Mouse (Mus musculus) heart, embryonic 15.5 days (tissue): ENCODE data around the gene Kri1. TPM values are rescaled to one million over a fixed set of nuclear protein-coding genes. Genes with fewer than 3 reads are reported as not detected.
"Not testable (repeated sequence)": the region's sequence is repeated elsewhere in the genome, so short reads cannot be mapped to it uniquely, and the experiment has no call there.

Experiments used
- ATAC-seq: fragments of 200-750 bp; cut with Nextera tagmentation; replicated peaks from 2 replicates; pipeline ENCODE4 v1.8.0; 2017; ENCODE audit warnings: low read depth, moderate TSS enrichment; ENCODE audit not compliant: insufficient number of reproducible peaks, insufficient read depth, low FRiP score
- H3K27ac ChIP-seq: fragments of 300-500 bp; sonication (generic); 2 replicates; pipeline ENCODE4 v1.5.1; 2015; ENCODE audit warnings: mild to moderate bottlenecking, inconsistent platforms
- H3K27me3 ChIP-seq: fragments of 300-500 bp; sonication (generic); 2 replicates; pipeline ENCODE4 v1.6.1; 2015; ENCODE audit warnings: inconsistent platforms
- H3K36me3 ChIP-seq: fragments of 300-500 bp; sonication (generic); 2 replicates; pipeline ENCODE4 v1.6.1; 2015; ENCODE audit warnings: mild to moderate bottlenecking, inconsistent platforms
- H3K4me1 ChIP-seq: fragments of 300-500 bp; sonication (generic); replicated peaks from 2 replicates; pipeline ENCODE4 v1.6.1; 2015; ENCODE audit warnings: inconsistent platforms
- H3K4me2 ChIP-seq: fragments of 300-500 bp; sonication (generic); 2 replicates; pipeline ENCODE4 v1.6.1; 2015; ENCODE audit warnings: inconsistent platforms, mild to moderate bottlenecking, moderate library complexity
- H3K4me3 ChIP-seq: fragments of 300-500 bp; sonication (generic); 2 replicates; pipeline ENCODE4 v1.5.1; 2015; ENCODE audit warnings: mild to moderate bottlenecking, inconsistent platforms
- H3K9ac ChIP-seq: fragments of 300-500 bp; sonication (generic); 2 replicates; pipeline ENCODE4 v1.6.1; 2015; ENCODE audit warnings: mild to moderate bottlenecking, inconsistent platforms
- H3K9me3 ChIP-seq: fragments of 300-500 bp; sonication (generic); replicated peaks from 2 replicates; pipeline ENCODE4 v1.6.1; 2016; ENCODE audit warnings: inconsistent platforms
- WGBS: fragments of 180-500 bp; shearing (Covaris S2); methylation state at CpG from one replicate; pipeline ENCODE4 v1.1.7; 2015; ENCODE audit warnings: mixed read lengths; 5-methylcytosine and 5-hydroxymethylcytosine counted together
- polyA plus RNA-seq: library from polyadenylated mRNA; unstranded; fragments of >200 nt; fragmentation: Nextera tagmentation; extraction: Ambion mirVana; gene quantifications from 2 replicates; pipeline ENCODE4 v1.2.1, GENCODE M21; 2015

Kri1 gene
- polyA plus RNA-seq, 1 experiment from 2014 or later = 10.4 TPM

- H3K4me3 ChIP-seq = no peak overlapping the region
- no peak overlapping the region for H3K27ac ChIP-seq
- H3K4me1 ChIP-seq = peaks cover 19% of the 10 kb centered on the region
- no peak for ATAC-seq
- H3K9ac ChIP-seq = no peak overlapping the region
- H3K36me3 ChIP-seq = peaks cover 93% of the 10 kb centered on the region
- H3K4me2 ChIP-seq = no peak overlapping the region
- no peaks in the 10 kb centered on the region for H3K27me3 ChIP-seq
- WGBS = 82% methylated on average over 8 of the region's 8 CpGs
- H3K9me3 ChIP-seq = no peaks in the 10 kb centered on the region
Measured at GRCm38 (mm10) chr9:21273094-21273493, 14.7 kb downstream of the Kri1 start.

DNA sequence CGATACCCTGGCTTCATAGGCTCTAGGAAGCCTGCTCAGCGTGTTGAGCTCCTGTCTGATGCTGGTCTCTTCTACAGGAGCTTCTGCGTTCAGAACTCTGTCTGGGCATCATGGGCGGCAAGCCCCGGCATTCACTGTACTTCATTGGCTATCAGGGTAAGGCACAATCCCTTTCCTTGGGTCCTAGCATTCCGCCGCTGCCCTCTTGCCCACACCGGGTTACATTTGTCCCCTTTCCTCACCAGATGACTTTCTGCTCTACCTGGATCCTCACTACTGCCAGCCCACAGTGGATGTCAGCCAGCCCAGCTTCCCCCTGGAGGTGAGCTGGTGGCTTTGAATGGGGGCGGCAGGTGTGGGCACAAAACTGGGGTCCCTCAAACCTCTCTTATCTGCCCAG, 15.4 kb downstream of the Kri1 start:
- Histone ChIP-seq H3K27ac (no peak overlapping the region), H3K4me3 (no peak overlapping the region), H3K9ac (no peak overlapping the region), H3K4me1 (peaks cover 20% of the 10 kb centered on the region), H3K27me3 (no peaks in the 10 kb centered on the region), H3K4me2 (no peak overlapping the region), H3K9me3 (no peaks in the 10 kb centered on the region), H3K36me3 (peaks cover 91% of the 10 kb centered on the region)
- no peak for ATAC-seq
- 91% methylated on average over 9 of the region's 9 CpGs for WGBS

- not testable (repeated sequence) for H3K9ac ChIP-seq, ATAC-seq, H3K9me3 ChIP-seq, H3K4me2 ChIP-seq, H3K4me3 ChIP-seq, H3K27ac ChIP-seq, H3K27me3 ChIP-seq
- Histone ChIP-seq H3K4me1 (peaks cover 39% of the 10 kb centered on the region), H3K36me3 (peaks cover 72% of the 10 kb centered on the region)
- 76% methylated on average over 5 of the region's 5 CpGs for whole genome bisulfite sequencing
Measured at GRCm38 (mm10) chr9:21269590-21269989, 18.2 kb downstream of the Kri1 start.

GRCm38 (mm10) chr9:21268305-21268704, 19.5 kb downstream of the Kri1 start:
- Histone ChIP-seq H3K27me3 (no peaks in the 10 kb centered on the region), H3K4me2 (no peak overlapping the region), H3K36me3 (peaks cover 61% of the 10 kb centered on the region), H3K4me1 (peaks cover 31% of the 10 kb centered on the region), H3K27ac (no peak overlapping the region), H3K4me3 (no peak overlapping the region), H3K9ac (no peak overlapping the region), H3K9me3 (no peaks in the 10 kb centered on the region)
- 95% methylated on average over 16 of the region's 16 CpGs for WGBS
- ATAC-seq = no peak

DNA sequence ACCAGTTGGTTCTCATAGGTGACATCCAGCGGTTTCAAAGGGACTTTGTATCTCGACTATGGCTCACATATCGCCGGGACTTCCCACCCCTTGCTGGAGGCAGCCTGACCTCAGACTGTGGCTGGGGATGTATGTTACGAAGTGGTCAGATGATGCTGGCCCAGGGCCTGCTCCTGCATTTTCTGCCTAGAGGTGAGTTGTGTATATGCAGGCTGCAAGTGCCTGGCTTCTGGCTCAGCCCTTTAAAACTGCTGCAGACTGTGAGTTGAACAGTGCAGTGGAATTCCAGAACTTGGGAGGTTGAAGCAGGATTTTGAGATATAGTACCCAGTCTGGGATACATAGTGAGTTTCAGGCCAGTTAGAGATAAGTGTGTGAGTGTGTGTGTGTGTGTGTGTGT, 20.9 kb downstream of the Kri1 start:
- Histone ChIP-seq H3K36me3 (peaks cover 47% of the 10 kb centered on the region), H3K4me1 (peaks cover 28% of the 10 kb centered on the region), H3K27ac (no peak overlapping the region), H3K27me3 (no peaks in the 10 kb centered on the region), H3K4me2 (peak overlapping the region; percentile 64), H3K9me3 (no peaks in the 10 kb centered on the region), H3K9ac (0 out of 2 replicates have a peak overlapping the region, but pooled peaks have one; percentile 85), H3K4me3 (peak overlapping the region; percentile 83)
- ATAC-seq = no peak
- 72% methylated on average over 5 of the region's 5 CpGs for WGBS

DNA sequence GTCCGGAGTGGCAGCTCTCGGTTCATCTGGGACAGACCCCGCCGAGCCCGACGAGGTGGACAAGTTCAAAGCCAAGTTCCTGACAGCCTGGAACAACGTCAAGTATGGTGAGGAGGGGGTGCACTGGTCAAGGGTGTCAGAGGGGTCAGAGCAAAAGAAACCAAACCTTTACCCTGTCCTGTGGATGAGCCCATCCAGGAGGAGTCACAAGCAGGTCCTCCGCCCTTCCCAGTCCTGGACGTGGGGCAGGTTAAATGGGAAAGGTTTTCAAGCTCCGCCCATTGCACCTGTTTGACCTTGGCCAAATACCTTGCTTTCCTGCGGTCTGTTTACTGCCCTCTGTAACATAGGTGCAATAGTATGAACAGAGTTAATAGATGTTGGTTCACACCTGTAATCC, 22.2 kb downstream of the Kri1 start:
- Histone ChIP-seq H3K9me3 (no peaks in the 10 kb centered on the region), H3K4me3 (peak overlapping the region; percentile 83), H3K9ac (peak overlapping the region; percentile 85), H3K4me2 (peak overlapping the region; percentile 64), H3K27ac (peak overlapping the region; percentile 86), H3K27me3 (no peaks in the 10 kb centered on the region), H3K36me3 (peaks cover 35% of the 10 kb centered on the region), H3K4me1 (peaks cover 28% of the 10 kb centered on the region)
- ATAC-seq = no peak
- WGBS = 6% methylated on average over 11 of the region's 11 CpGs

DNA sequence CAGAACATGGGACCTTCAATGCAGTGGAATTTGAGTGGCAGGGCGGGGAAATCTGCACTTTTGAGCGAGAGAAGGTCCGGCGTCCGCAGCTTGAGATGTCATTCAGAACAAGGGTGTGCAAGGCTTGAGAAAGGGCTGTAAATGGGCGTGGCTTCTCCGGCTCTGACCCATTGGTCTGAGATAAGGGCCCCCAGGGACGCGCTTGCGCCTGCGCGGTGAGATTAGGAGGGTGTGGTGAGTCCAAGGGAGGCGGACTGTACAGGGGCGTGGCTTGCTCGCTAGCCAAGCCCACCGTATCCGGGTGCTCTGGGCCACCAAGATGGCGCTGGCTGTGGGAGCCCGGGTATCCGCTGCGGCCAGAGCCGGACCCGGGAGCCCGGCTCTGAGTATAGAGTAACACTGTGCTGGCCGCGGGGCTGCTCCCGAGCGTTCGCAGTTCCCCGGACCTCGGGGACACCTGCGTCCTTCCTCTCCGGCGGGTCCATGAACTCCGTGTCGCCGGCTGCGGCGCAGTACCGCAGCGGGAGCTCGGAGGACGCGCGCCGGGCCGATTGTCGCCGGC, 22.7 kb downstream of the Kri1 start, which contains the start of gene Atg4d:
Atg4d (plus strand) TSS at position 294 of the 562 bp plus-strand sequence.
- H3K9me3 ChIP-seq = no peaks in the 10 kb centered on the region
- H3K36me3 ChIP-seq = peaks cover 29% of the 10 kb centered on the region
- peaks cover 28% of the 10 kb centered on the region for H3K4me1 ChIP-seq
- H3K27me3 ChIP-seq = no peaks in the 10 kb centered on the region
- H3K9ac ChIP-seq = peak within 1 kb of the TSS; percentile 85
- peak within 1 kb of the TSS; percentile 86 for H3K27ac ChIP-seq
- peak within 1 kb of the TSS; percentile 83 for H3K4me3 ChIP-seq
- ATAC-seq = peak; percentile 99
- peak within 1 kb of the TSS; percentile 82 for H3K4me2 ChIP-seq
- WGBS = 0% methylated on average over 48 of the region's 49 CpGs

GRCm38 (mm10) chr9:21264272-21264999, 23.3 kb downstream of the Kri1 start:
- Histone ChIP-seq H3K36me3 (peaks cover 25% of the 10 kb centered on the region), H3K27ac (peak overlapping the region; percentile 86), H3K4me3 (peak overlapping the region; percentile 83), H3K9ac (peak overlapping the region; percentile 85), H3K9me3 (no peaks in the 10 kb centered on the region), H3K4me1 (peaks cover 28% of the 10 kb centered on the region), H3K4me2 (peak overlapping the region; percentile 82), H3K27me3 (no peaks in the 10 kb centered on the region)
- no peak; the same call in 1 of the 2 replicates for ATAC-seq
- 18% methylated on average over 17 of the region's 17 CpGs for WGBS

GRCm38 (mm10) chr9:21261831-21262230, 25.9 kb downstream of the Kri1 start:
- H3K9me3 ChIP-seq = no peaks in the 10 kb centered on the region
- H3K27ac ChIP-seq = no peak overlapping the region
- H3K27me3 ChIP-seq = no peaks in the 10 kb centered on the region
- H3K4me1 ChIP-seq = peaks cover 21% of the 10 kb centered on the region
- no peak overlapping the region for H3K9ac ChIP-seq
- no peak for ATAC-seq
- H3K4me2 ChIP-seq = no peak overlapping the region
- H3K36me3 ChIP-seq = peaks cover 1% of the 10 kb centered on the region; the same call in 1 of the 2 replicates
- 59% methylated on average over 2 of the region's 2 CpGs for WGBS
- H3K4me3 ChIP-seq = no peak overlapping the region

- Histone ChIP-seq H3K36me3 (no peaks in the 10 kb centered on the region), H3K27ac (no peak overlapping the region), H3K4me3 (no peak overlapping the region), H3K4me1 (peaks cover 8% of the 10 kb centered on the region), H3K27me3 (no peaks in the 10 kb centered on the region), H3K9me3 (no peaks in the 10 kb centered on the region), H3K9ac (no peak overlapping the region), H3K4me2 (no peak overlapping the region)
- WGBS = 67% methylated on average over 6 of the region's 6 CpGs
- no peak for ATAC-seq
Measured at GRCm38 (mm10) chr9:21260491-21261040, 27.2 kb downstream of the Kri1 start.

- not testable (repeated sequence) for ATAC-seq, H3K9ac ChIP-seq, H3K4me1 ChIP-seq, H3K4me3 ChIP-seq, H3K36me3 ChIP-seq, H3K4me2 ChIP-seq, H3K9me3 ChIP-seq, H3K27me3 ChIP-seq, H3K27ac ChIP-seq
- WGBS = 63% methylated on average over 4 of the region's 4 CpGs
Measured at GRCm38 (mm10) chr9:21256349-21256748, 31.4 kb downstream of the Kri1 start.
